Mouse (Mus musculus): Measurements from ENCODE around the gene Ttc7b.

The Ttc7b gene

DNA sequence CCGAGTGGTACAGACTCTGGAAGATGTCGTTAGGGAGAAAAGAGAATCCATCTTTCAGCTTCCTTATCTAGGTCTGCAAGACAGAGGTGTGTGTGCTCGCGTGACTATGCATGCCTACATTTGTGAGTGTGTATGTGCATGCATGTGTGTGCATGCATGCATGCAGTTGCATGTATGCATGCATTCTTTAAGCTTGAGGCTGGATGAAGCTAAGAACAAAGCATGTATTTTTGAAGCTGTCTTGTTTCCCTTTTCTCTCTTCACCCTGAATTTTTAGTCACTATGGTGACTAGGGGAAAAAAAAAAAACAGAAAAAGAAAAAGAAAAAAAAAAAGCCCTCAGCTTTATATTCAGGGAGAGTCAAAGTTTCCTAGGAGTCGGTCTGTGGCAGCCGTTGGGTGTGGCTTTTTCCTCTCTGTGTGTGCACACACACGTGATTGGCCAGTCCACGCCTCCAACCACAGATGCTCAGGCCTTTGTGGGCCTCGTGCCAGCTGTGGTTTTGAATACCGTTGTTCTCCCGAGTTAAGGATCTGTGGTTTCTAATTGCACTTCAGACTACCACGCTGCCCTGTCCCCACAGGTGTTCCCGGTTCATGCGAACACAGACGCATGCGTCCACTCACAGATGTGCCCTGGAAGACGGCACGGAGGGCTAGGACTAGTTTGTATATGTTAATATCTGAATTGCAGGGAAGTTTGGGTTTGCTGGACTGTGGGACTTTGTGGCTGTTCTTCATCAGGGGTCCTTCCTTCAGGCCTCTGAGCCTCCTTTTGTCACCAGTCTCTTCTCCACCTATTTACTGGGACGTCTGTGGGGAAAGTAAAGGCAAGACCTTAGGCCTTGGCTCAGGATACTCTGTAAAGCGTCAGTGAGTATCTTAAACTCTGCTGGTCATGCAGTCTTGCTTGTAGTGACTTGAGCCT, 243.8 kb downstream of the Ttc7b start:
- DNase-seq (ENCODE audit: low read depth, low spot score), result peak; percentile 46

DNA sequence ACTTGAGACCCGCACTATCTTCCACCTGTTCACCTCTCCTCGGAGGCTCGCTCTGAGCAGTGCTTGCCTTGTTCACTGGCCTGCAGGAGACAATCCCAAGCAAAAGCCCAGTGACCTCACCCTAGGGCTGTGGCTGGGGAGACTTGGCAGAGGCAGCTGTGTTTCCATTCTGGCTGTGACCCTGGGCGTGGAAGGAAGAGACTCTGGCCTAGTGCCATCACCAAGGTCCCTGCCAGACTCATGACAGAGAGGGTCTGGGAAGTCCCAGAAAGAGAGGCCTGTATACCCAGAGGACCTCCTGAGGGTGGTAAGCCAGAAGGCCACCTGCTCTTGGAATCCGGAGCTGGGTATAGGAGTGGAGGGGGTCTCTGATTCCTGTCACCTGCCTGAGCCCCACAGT, 244.8 kb downstream of the Ttc7b start:
- DNase-seq (ENCODE audit: low read depth, low spot score), result no peak

DNA sequence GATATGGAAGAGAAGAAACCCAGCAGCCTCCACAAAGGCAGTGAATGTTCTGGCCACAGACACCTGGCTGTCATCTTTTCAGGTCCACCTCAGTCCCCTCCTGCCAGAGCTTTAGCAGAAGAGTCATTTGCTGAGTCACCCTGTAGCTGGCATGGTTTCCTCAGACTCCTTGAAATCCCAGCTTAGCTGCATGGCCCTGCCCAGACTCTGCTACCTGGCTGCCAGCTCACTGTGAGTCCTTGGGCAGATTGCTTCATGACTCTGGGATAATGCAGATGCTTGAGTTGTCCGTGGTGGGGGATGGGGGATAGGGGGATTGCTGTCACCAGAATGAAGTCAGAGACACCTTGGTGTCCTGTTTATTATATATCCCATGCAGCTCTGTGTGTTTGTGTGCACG, 247.6 kb downstream of the Ttc7b start:
- DNase-seq (ENCODE audit: low read depth, low spot score), result no peak

DNA sequence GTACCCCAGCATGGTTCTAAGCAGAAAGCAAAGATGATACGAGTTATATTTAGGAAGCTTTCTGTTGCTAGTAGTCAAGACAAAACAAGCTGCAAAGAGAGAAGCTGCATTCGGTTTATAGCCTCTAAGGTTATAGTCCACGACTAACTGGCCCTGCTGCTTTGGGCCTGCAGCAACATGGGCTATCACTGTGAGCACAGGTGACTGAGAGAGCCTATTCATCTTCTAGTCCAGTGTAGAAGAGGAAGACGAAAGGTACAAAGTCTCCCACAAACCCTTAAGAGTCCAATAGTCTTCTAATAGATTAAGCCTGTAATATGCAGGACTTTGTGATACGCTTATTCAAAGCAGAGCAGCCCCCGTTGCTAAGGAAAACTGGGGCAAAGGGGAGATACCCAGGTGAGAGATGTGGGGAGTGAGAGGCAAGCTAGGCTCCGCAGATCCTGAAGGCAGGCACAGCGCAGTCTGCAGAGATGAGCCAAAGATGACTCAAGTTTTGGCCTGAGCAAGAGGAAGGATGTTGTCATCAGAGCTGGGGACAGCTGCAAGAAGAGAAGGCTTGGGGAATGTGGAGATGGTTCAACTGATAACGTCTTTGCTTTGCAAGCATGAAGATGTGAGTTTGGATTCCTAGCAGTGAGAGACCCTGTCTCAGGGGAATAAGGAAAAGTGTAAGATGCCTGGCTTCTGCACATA, 250.5 kb downstream of the Ttc7b start:
- DNase-seq (ENCODE audit: low read depth, low spot score), result no peak

DNA sequence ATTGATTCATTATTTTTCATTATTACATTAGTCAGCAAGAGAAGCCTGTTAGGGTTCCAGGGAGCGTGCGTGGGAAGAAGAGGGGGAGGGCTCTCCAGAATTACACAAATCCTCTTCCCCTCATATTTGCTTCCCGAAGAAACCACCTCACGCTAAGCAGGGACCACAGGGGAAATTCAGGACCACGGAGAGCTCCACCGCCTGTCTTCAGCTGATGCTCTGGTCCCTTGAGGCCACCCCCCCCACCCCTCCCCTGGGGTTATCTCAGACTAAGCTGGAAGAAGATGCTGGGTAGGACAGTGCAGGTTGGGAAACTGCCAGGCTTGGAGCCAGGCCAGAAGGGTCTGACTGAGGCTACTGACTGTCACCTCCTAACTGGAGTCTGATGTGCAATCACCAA, 252.6 kb downstream of the Ttc7b start:
- peak; percentile 72 for DNase-seq (ENCODE audit: low read depth, low spot score)

DNA sequence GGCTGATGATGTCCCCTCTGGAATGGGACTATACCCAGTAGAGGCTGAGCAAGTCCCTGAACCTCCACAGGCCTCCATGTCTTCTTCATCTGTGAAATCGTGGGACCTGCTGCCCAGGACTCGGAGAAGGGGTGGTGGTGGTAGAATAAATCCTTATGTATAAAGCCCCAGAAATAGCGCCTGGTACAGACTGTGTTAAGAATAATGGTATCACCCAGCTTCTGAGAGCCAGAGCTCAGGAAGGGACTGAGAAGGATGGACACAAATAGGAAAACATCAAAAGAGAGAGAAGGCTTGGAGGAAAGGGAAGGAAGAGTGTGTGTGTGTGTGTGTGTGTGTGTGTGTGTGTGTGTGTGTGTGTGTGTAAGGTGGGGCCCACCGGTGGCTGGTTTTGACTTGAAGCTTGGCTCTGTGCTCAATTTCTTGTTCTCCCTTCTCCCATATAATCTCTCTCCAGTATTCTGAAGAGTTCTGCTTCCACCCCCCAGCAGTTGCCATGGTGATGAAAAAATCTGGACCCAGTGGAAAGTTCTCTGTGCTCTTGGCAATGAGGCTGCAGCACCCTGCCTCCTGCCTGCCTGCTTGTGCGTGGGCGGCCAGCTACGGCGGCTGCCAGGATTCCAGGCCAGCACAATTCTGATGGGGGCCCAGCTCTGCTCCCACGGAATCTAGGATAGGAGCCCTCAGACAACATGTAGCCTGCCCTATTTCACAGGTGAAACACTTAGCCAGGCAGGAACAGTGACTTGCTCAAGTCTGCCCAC, 254.9 kb downstream of the Ttc7b start:
- no peak for DNase-seq (ENCODE audit: low read depth, low spot score)

DNA sequence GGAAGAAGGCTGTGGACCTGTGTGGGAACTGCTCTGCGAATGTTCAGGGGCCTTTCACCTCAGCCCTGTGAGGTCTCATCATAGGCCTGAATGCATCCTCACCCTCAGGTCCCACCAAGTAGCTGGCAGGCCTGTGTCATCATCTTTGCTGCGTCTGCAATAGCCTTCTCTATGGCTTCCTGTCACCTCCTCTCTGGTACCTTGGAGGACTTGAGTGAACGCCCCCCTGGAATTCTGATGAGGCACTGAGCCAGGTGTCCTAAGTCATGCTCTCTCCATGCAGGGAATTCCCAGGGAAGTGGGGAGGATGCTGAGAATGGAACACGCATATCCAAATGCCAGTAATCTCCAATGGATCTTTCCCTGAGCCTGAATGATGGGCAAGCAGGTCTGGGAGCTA, 255.7 kb downstream of the Ttc7b start:
- no peak for DNase-seq (ENCODE audit: low read depth, low spot score)

DNA sequence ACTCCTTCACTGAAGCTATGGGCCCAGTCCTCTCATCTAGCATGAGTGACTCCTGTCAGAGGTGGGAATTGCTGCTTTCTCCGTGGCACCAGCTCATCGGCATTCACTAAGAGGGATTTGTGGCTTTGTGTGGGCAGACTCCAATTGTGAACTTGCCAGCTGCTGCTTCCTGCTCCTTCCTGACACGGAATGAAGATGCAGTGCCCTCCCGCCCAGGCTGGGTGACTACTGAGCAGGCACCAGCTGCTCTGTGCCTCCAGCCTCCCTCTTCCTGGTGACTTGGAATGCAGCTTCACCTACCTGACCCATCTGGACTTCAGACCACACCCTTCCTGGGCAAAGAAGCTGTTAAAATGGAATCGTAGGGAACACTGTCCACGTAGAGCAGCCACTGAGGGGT, 257.8 kb downstream of the Ttc7b start:
- DNase-seq (ENCODE audit: low read depth, low spot score), result no peak

DNA sequence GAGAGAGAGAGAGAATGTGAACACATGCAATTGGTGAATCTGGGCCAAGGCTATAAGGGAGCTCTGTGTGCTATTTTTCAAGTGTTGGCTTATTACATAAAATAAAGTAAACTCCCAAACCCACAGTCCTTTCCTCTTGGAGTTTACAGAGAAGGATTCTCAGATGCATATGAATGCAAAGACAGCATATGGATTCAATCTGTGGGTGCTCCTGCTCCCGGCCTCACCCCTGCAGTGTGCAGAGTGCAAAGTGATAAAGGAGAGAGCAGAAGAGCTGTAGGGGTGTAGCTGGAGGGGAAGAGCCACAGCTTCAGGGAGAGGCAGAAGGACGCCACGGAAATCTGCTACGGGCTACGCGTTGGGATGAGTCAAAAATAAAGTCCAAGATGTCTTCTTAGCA, 258.9 kb downstream of the Ttc7b start:
- DNase-seq (ENCODE audit: low read depth, low spot score), result no peak

DNA sequence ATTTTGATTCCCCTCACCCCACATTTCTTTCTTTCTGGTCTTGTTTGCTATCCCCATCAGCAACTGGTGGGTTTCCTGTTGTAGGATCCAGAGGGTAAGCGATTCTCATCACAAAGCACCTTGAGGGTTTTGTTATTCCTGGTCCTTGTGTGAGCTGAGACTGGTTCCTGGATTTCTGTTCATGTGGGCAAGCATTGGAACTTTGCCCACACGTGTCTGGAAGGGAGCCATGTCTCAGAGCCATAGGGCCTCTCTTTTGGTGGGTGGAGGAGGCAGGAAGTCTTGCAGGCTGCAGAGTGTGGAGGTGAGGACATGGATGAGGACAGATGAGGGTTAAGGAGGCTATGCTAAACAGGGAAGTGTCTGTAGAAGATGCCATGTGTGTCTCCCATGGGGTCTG, 260.5 kb downstream of the Ttc7b start:
- DNase-seq (ENCODE audit: low read depth, low spot score), result no peak

DNA sequence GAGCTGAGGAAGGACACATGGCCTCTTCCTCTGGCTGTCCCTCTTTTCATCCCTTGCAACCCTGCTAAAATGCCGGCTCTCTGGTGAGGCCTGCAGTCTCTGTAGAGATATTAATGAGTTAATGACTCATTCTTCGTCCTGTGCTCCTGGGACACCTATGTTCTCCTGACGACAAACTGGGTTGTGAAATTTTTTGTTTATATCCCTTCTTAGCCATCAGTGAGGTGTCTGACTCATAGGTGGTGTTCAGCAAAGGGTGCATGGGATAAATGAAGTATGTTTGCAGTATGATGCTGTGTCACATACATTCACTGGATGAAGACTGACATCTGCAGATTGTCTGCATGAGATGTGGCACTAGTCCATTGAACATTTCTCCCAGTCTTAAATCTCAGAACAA, 262.8 kb downstream of the Ttc7b start:
- DNase-seq (ENCODE audit: low read depth, low spot score), result no peak

DNA sequence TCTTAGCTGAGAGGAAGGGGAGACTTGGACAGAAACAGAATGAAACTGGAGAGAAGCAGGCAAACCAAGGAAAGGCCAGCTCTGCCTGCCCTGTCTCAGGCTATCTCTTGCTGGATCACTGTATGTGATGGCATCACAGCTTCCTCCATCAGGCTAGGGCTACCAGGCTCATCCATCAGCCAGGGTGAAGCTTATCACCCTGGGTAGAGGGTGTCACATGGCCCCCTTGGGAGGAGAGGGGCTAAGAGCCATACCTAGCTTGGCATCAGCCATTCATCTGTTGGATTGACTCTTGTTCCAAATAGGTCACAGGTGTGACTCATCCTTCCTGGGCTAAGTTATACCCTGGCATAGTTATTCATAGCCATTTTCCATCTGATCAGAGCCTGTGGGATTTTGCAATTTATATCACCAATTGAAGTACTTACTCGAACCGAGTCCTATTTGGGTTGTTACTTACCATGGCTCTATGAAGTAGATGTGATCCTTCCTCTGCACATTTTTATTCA, 265.1 kb downstream of the Ttc7b start:
- DNase-seq (ENCODE audit: low read depth, low spot score), result no peak

DNA sequence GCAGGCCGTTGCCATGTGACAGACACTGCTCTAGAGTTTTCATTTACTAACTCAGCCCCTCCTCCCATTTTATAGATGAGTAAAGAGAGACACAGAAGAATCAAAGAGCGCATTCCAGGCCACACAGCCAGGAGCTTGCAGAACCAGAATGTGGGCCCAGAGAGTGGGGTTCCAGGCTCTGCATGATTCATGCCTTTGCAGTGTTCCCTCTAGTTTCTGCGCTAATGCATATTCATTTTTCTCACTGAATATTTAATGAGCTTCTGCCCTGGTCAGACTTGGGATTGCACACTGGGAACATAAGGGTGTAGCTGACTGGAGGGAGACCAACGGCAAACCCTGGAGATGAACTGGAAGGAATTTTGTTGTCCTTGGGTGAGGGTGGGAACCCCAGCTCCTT, 266.2 kb downstream of the Ttc7b start:
- no peak for DNase-seq (ENCODE audit: low read depth, low spot score)

Data from forelimb bud, embryonic 11.5 days (tissue).